ENCODE assay signal across 15 mouse cellular contexts in the genomic region with DNA sequence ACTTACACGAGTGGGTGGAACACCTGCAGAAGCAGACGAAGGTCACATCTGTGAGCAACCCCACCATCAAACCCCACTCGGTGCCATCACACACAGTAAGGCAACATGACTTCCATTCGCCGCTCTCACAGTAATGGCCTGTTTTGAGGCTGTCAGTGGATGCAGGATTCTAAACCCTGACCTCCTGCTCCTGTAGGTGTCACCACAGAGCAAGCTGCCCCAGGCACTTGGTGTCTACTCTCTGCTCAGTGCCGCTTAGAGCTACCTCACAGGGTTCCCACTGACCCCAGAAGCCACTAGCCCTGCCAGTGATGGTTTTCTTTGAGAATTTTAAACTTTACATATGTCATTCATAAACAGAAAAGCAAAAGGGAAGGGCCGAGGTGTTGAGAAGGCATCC. TPM values are rescaled to one million over a fixed set of nuclear protein-coding genes. Genes with fewer than 3 reads are reported as not detected.
DNase-seq lines count a peak whose midpoint lies in the region; ATAC-seq and TF ChIP-seq lines count a peak whose summit lies in the region.
"Had no signal": no experiment of that assay in that cellular context is flagged by ENCODE, and none has a peak within 500 bp of the region (broad histone marks: within the 10 kb centered on the region; RNA-seq: fewer than 3 reads in every experiment).

No protein-coding gene starts in this region.

- H3K4me2 ChIP-seq in forebrain, embryonic 13.5 days = no peak overlapping the region
- no peak overlapping the region for H3K4me2 ChIP-seq in forebrain, embryonic 11.5 days (ENCODE audit: low read depth, low read length, severe bottlenecking)
- H3K4me2 ChIP-seq: heart, embryonic 11.5 days; hindbrain, embryonic 14.5 days had no signal

- no peak overlapping the region for H3K9ac ChIP-seq in forebrain, embryonic 13.5 days
- H3K9ac ChIP-seq in forebrain, embryonic 11.5 days (ENCODE audit: low read length) = no peak overlapping the region
- H3K9ac ChIP-seq: hindbrain, embryonic 14.5 days had no signal

- no peak for DNase-seq in forebrain, embryonic 11.5 days (ENCODE audit: low spot score)
- no peak for DNase-seq in layer of hippocampus, adult 2 months (ENCODE audit: low spot score in 2 of 2)
- no peak for DNase-seq in layer of hippocampus, adult 11-12 months (ENCODE audit: low spot score)
- no peak for DNase-seq in testis, postnatal 14 days (ENCODE audit: low spot score)
- DNase-seq in neural tube, embryonic 10.5 days (ENCODE audit: extremely low spot score, low spot score) = no peak

- TF ChIP-seq POLR2A in testis, adult 2 months (IDR thresholded peaks at IDR 0.05; ENCODE audit: control insufficient read depth, low read depth, low read length) = no peak

- H3K36me3 ChIP-seq in forebrain, embryonic 13.5 days (ENCODE audit: poor library complexity, severe bottlenecking) = peaks cover 99% of the 10 kb centered on the region
- H3K36me3 ChIP-seq in forebrain, embryonic 11.5 days (ENCODE audit: control insufficient read depth, insufficient read depth, low read length) = peaks cover 13% of the 10 kb centered on the region
- H3K36me3 ChIP-seq in testis, adult 2 months (ENCODE audit: control insufficient read depth, insufficient read depth, low read length) = peaks cover 3% of the 10 kb centered on the region

- H3K4me3 ChIP-seq in forebrain, embryonic 13.5 days = no peak overlapping the region
- H3K4me3 ChIP-seq in forebrain, embryonic 11.5 days (ENCODE audit: low read depth, low read length) = no peak overlapping the region
- H3K4me3 ChIP-seq in layer of hippocampus, adult 2 months = no peak overlapping the region
- no peak overlapping the region for H3K4me3 ChIP-seq in testis, adult 2 months (ENCODE audit: control insufficient read depth, low read depth, low read length)
- H3K4me3 ChIP-seq: myocyte had no signal

- no peaks in the 10 kb centered on the region for H3K9me3 ChIP-seq in forebrain, embryonic 13.5 days (replicated peaks)
- H3K9me3 ChIP-seq in forebrain, embryonic 11.5 days (ENCODE audit: control insufficient read depth, low read length) = no peaks in the 10 kb centered on the region

- TF ChIP-seq CTCF in layer of hippocampus, adult 2 months (conservative IDR thresholded peaks at IDR 0.05) = peak; percentile 62
- peak; percentile 24; the same call in 1 of the 2 replicates for TF ChIP-seq CTCF in testis, adult 2 months (IDR thresholded peaks at IDR 0.05; ENCODE audit: control insufficient read depth, insufficient read depth, insufficient replicate concordance, low read depth, low read length)

- H3K27ac ChIP-seq in forebrain, embryonic 13.5 days = no peak overlapping the region
- no peak overlapping the region for H3K27ac ChIP-seq in forebrain, embryonic 11.5 days (ENCODE audit: low read depth, low read length)
- H3K27ac ChIP-seq in layer of hippocampus, adult 2 months = no peak overlapping the region
- no peak overlapping the region for H3K27ac ChIP-seq in testis, adult 2 months (ENCODE audit: control insufficient read depth, insufficient read depth, low read depth, low read length)
- H3K27ac ChIP-seq: hindbrain, embryonic 14.5 days; macrophage had no signal

- ATAC-seq in forebrain, embryonic 13.5 days = 0 out of 2 replicates have a peak, but pooled peaks have one; percentile 10
- no peak for ATAC-seq in forebrain, embryonic 11.5 days (replicated peaks; ENCODE audit: low FRiP score)
- no peak for ATAC-seq in granulocyte monocyte progenitor cell, adult 5-6 weeks (replicated peaks; ENCODE audit: poor library complexity, severe bottlenecking)

- WGBS in forebrain, embryonic 13.5 days = 81% methylated on average over 7 of the region's 7 CpGs
- WGBS in forebrain, embryonic 11.5 days = 84% methylated on average over 7 of the region's 7 CpGs

- H3K4me1 ChIP-seq in forebrain, embryonic 13.5 days = no peaks in the 10 kb centered on the region
- no peaks in the 10 kb centered on the region for H3K4me1 ChIP-seq in forebrain, embryonic 11.5 days (replicated peaks; ENCODE audit: control insufficient read depth, insufficient read depth, low read length)
- no peaks in the 10 kb centered on the region for H3K4me1 ChIP-seq in testis, adult 2 months (ENCODE audit: control insufficient read depth, insufficient read depth, low read length)

- no peaks in the 10 kb centered on the region for H3K27me3 ChIP-seq in forebrain, embryonic 13.5 days
- no peaks in the 10 kb centered on the region for H3K27me3 ChIP-seq in forebrain, embryonic 11.5 days (ENCODE audit: control insufficient read depth, insufficient read depth, low read length)
- no peaks in the 10 kb centered on the region for H3K27me3 ChIP-seq in testis, adult 2 months (ENCODE audit: control insufficient read depth, insufficient read depth, low read length)

RNA-seq across cellular contexts. Expression of gene Tex29, which starts 25.1 kb away (rescaled TPM):
- 0.30 and 0.89 TPM in 2 replicates for polyA plus RNA-seq in forebrain, embryonic 13.5 days (2015; fragmentation: Nextera tagmentation; extraction: Ambion mirVana)
- 0.24 TPM in 1 of 2 replicates, not detected in the other for polyA plus RNA-seq in forebrain, embryonic 11.5 days (2014; fragmentation: Nextera tagmentation; extraction: Ambion mirVana)
- 1 to 10 TPM in 1 of 2 experiments, not detected in 1; 1.2 TPM for total RNA-seq in layer of hippocampus, adult 2 months (2021)
- polyA plus RNA-seq in testis, adult 2 months (2012; rRNA removed) = 190 and 193 TPM in 2 replicates
- total RNA-seq in granulocyte monocyte progenitor cell, adult 5-6 weeks (2014; fragmentation: Nextera tagmentation) = not detected in 2 replicates
- total RNA-seq in granulocyte monocyte progenitor cell, adult 5-6 weeks (2017) = not detected in 2 replicates
- total RNA-seq: left cerebral cortex, postnatal 10 days had no signal
- polyA plus RNA-seq: embryonic facial prominence, embryonic 11.5 days; heart, embryonic 11.5 days; large intestine, adult 2 months; macrophage; myocyte had no signal

Comparison
In these comparisons a context has a peak if more than half of its experiments do, and no peak if none do; other contexts are left out.
1. RNA of gene Tex29, which starts 25.1 kb away (polyA plus RNA-seq): 190 to 193 TPM in testis, adult 2 months; 0.30 to 0.89 TPM in forebrain, embryonic 13.5 days and 0.24 TPM in forebrain, embryonic 11.5 days; every median in the first group is over 100 times any median in the second.